Mouse (Mus musculus): ENCODE measurements around the gene Eml2. TPM values are rescaled to one million over a fixed set of nuclear protein-coding genes. Genes with fewer than 3 reads are reported as not detected.

Gene Eml2
- polyA plus RNA-seq, 1 experiment from 2014 or later = 14.4 TPM

MicroRNAs encoded within 50 kb of the gene (microRNA counts, 519-probe panel; counts per million panel counts)
- 1,958 counts per million, percentile 27 among the panel's probes with 10 or more counts for microRNA mmu-miR-330

Small RNAs within 50 kb of the gene (microRNA-seq; reads per million reads assigned to microRNA genes)
- 580 reads per million, percentile 73 among the genes with 10 or more reads in this experiment for gene Mir330

Other genes with a start within 250 kb of the Eml2 start
- 0.46 and 0.91 TPM in 2 replicates for gene Nanos2, start 189.0 kb upstream of the Eml2 start, polyA plus RNA-seq (2015; fragmentation: Nextera tagmentation; extraction: Ambion mirVana)
- 3.1 and 3.6 TPM in 2 replicates for gene Mypop, start 185.2 kb upstream of the Eml2 start, polyA plus RNA-seq (2015; fragmentation: Nextera tagmentation; extraction: Ambion mirVana)
- gene Irf2bp1, start 172.4 kb upstream of the Eml2 start, polyA plus RNA-seq (2015; fragmentation: Nextera tagmentation; extraction: Ambion mirVana) = 28.0 and 30.4 TPM in 2 replicates
- not detected in 2 replicates for gene Foxa3, start 152.9 kb upstream of the Eml2 start, polyA plus RNA-seq (2015; fragmentation: Nextera tagmentation; extraction: Ambion mirVana)
- gene Sympk, start 152.0 kb upstream of the Eml2 start, polyA plus RNA-seq (2015; fragmentation: Nextera tagmentation; extraction: Ambion mirVana) = 34.4 and 34.7 TPM in 2 replicates
- gene Rsph6a, start 121.7 kb upstream of the Eml2 start, polyA plus RNA-seq (2015; fragmentation: Nextera tagmentation; extraction: Ambion mirVana) = 0.09 TPM in 1 of 2 replicates, not detected in the other
- gene Dmwd, start 100.2 kb upstream of the Eml2 start, polyA plus RNA-seq (2015; fragmentation: Nextera tagmentation; extraction: Ambion mirVana) = 28.1 and 29.7 TPM in 2 replicates
- 5.6 and 10.1 TPM in 2 replicates for gene Dmpk, start 92.6 kb upstream of the Eml2 start, polyA plus RNA-seq (2015; fragmentation: Nextera tagmentation; extraction: Ambion mirVana)
- gene Six5, start 81.8 kb upstream of the Eml2 start, polyA plus RNA-seq (2015; fragmentation: Nextera tagmentation; extraction: Ambion mirVana) = 1.7 and 2.1 TPM in 2 replicates
- gene Gm4969, start 58.1 kb upstream of the Eml2 start, polyA plus RNA-seq (2015; fragmentation: Nextera tagmentation; extraction: Ambion mirVana) = 3.9 and 4.9 TPM in 2 replicates
- gene Fbxo46, start 56.6 kb upstream of the Eml2 start, polyA plus RNA-seq (2015; fragmentation: Nextera tagmentation; extraction: Ambion mirVana) = 25.4 and 28.3 TPM in 2 replicates
- gene Qpctl, start 27.1 kb upstream of the Eml2 start, polyA plus RNA-seq (2015; fragmentation: Nextera tagmentation; extraction: Ambion mirVana) = 17.1 and 22.4 TPM in 2 replicates
- 116 and 118 TPM in 2 replicates for gene Snrpd2, start 26.7 kb upstream of the Eml2 start, polyA plus RNA-seq (2015; fragmentation: Nextera tagmentation; extraction: Ambion mirVana)
- 21.8 and 32.1 TPM in 2 replicates for gene Gipr, start 10.3 kb upstream of the Eml2 start, polyA plus RNA-seq (2015; fragmentation: Nextera tagmentation; extraction: Ambion mirVana)
- 2.5 and 2.7 TPM in 2 replicates for gene Gpr4, start 36.1 kb downstream of the Eml2 start, polyA plus RNA-seq (2015; fragmentation: Nextera tagmentation; extraction: Ambion mirVana)
- 43.5 and 43.8 TPM in 2 replicates for gene Opa3, start 51.9 kb downstream of the Eml2 start, polyA plus RNA-seq (2015; fragmentation: Nextera tagmentation; extraction: Ambion mirVana)
- gene Vasp, start 95.4 kb downstream of the Eml2 start, polyA plus RNA-seq (2015; fragmentation: Nextera tagmentation; extraction: Ambion mirVana) = 38.0 and 40.3 TPM in 2 replicates
- gene Ppm1n, start 103.6 kb downstream of the Eml2 start, polyA plus RNA-seq (2015; fragmentation: Nextera tagmentation; extraction: Ambion mirVana) = 0.39 and 0.61 TPM in 2 replicates
- gene Rtn2, start 106.2 kb downstream of the Eml2 start, polyA plus RNA-seq (2015; fragmentation: Nextera tagmentation; extraction: Ambion mirVana) = 127 and 128 TPM in 2 replicates
- gene Fosb, start 133.6 kb downstream of the Eml2 start, polyA plus RNA-seq (2015; fragmentation: Nextera tagmentation; extraction: Ambion mirVana) = 0.05 and 0.10 TPM in 2 replicates
- gene Ercc1, start 168.4 kb downstream of the Eml2 start, polyA plus RNA-seq (2015; fragmentation: Nextera tagmentation; extraction: Ambion mirVana) = 79.3 and 85.9 TPM in 2 replicates
- gene Cd3eap, start 183.1 kb downstream of the Eml2 start, polyA plus RNA-seq (2015; fragmentation: Nextera tagmentation; extraction: Ambion mirVana) = 23.1 and 26.4 TPM in 2 replicates
- 3.0 and 3.6 TPM in 2 replicates for gene Ppp1r13l, start 183.3 kb downstream of the Eml2 start, polyA plus RNA-seq (2015; fragmentation: Nextera tagmentation; extraction: Ambion mirVana)
- 25.3 and 28.5 TPM in 2 replicates for gene Ercc2, start 205.6 kb downstream of the Eml2 start, polyA plus RNA-seq (2015; fragmentation: Nextera tagmentation; extraction: Ambion mirVana)
- gene Klc3, start 227.7 kb downstream of the Eml2 start, polyA plus RNA-seq (2015; fragmentation: Nextera tagmentation; extraction: Ambion mirVana) = 2.2 and 2.5 TPM in 2 replicates
- 0.22 and 0.66 TPM in 2 replicates for gene Ckm, start 228.4 kb downstream of the Eml2 start, polyA plus RNA-seq (2015; fragmentation: Nextera tagmentation; extraction: Ambion mirVana)